Mouse (Mus musculus) right cerebral cortex, postnatal 10 days (tissue): Measurements from ENCODE around the gene Arnt.
"Not testable (repeated sequence)": the region's sequence is repeated elsewhere in the genome, so short reads cannot be mapped to it uniquely, and the experiment has no call there.

ENCODE experiments used
- DNase-seq, 2 experiments: peaks; one replicate each; pipeline ENCODE4 v3.0.0; 2021; ENCODE audit warnings: low spot score in 2 of 2

The Arnt gene

DNA sequence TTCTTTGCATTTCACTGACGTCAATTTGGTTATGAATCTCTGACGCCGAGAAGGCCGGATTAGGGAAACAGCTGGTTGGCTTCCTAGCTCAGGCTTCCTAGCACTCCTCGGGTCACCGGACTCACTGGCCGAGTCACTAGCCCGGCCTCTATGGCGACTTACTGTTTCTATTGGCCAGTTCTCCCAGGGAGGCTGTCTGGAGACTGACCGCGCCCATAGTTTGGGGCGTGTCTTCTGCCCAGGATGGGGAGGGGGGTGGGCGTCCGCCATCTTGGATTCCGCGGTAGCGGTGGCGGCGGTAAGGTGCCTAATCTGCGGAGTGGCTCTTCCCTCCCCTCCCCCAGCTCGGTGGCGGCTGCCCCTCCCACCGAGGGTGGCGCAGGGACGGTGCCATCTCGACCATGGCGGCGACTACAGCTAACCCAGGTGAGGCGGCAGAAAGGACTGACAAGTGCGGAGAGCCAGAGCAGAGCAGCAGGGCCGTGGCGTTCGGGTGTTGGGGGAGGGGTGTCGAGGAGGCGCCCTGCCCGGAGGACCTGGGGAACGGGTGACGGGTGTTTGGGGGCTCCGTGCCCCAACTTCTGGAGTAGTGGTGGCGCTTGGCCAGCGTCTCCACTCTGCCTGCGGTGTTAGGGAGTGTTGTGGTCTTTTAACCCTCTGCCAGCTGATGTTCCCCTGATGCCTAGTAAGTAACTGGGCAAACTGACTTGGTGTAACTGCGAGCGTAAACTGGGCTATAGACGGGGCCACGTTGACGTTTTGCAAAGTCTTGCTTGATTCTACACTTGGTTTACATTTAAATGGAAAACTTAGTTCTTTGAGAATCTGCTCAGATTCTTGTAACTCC is at the start of gene Arnt:
Arnt (plus strand) TSS at position 253 of the 847 bp plus-strand sequence.
- peak; percentile 92 to 95 for DNase-seq

DNA sequence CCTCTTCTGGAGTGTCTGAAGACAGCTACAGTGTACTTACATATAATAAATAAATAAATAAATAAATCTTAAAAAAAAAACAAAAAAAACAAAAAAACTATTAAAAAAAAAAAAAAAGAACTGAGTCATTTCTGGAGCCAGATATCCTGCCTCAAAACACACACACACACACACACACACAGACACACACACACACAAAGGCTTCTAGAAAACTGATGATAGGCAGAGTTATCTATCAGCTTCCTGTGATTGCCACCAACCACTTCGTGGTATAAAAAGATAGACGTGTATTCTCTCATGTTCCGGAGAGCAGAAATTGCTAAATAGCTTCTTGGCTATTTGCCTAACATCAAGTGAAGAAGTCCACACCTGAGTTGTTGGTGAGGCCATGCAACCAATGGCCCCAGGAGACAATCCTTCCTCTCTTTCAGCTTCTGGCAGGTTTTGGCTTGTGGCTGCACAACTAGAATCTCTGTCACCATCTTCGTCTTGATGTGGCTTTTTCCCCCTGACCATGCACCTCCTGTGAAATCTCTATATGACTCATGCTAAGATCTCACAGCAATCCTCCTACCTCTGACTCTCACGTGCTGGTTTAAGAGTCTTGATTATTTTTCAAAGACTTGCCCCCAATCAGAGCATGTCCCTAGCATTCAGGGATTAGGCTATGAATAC is 48.6 kb upstream of the Arnt start:
- DNase-seq: no peak

DNA sequence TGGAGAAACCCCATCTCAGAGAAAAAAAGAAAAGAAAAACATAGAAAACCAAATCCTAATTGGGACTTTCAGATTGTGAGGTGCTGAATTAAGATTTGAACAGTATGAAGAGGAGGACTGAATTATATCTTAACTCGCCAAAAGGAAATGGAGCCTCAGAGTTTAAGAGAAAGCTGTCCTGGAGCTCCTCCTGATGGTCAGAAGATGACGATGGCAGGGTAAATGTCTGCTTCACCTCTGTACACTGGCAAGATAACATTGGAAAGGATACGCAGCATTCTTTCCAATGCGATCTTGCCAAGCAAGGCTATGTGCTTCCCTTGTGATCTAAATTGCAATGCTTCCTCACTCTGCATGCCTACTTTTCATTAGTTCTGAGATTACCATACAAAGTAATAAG is 39.8 kb upstream of the Arnt start:
- no peak for DNase-seq

DNA sequence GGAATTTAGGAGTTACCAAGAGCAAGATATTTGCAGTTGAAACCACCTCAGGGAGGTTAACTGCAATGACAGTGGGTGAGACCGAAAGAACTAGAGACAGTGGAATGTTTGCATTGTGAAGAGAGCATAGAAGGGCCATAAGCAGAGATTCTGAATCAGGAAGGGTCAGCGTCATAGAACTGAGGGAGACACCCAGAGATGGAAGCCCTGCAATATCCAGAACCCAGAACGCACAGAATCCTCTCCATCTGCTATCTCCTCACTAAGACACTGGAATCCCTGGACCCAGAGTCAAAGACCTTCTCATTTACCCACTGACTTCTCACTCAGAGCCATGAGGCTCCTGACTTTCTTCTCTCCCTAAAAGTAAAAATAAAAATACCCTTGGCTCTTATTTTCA is 31.4 kb upstream of the Arnt start, which contains the start of gene 4930558C23Rik:
4930558C23Rik (minus strand) TSS at position 101 of the 400 bp plus-strand sequence.
- DNase-seq: no peak

DNA sequence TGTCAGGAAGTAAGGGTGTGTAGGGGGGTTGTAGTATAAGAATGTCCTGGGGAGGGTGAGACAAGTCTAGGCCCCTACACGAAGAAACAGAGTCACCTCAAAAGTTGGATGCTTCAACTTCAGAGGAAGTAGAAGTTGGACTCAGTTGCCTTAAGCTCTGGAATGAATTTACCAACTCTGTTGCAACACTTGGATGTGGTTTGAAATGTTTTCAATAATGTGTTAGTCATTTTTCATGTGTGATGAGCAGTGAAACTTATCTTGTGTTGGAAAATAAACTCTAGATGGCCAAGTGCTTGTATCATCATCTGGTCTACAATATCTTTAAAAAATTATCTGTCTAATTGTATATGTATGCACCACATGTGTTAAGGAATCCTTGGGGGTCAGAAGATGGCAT is 26.5 kb upstream of the Arnt start:
- no peak for DNase-seq

DNA sequence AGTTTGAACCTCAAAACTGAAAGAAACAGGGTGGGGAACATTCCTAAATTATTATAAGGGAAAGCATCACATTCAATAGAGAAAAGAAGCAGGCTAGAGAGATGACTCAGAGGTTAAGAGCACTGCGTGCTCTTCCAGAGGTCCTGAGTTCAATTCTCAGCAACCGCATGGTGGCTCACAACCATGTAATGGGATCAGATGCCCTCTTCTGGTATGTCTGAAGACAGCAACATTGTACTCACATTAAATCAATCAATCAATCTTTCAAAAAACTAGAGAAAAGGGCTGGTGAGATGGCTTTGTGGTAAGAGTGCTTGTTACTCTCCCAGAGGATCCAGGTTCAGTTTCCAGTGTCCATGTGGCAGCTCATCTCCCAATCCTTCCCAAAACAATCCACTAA is 25.3 kb upstream of the Arnt start:
- DNase-seq: no peak

DNA sequence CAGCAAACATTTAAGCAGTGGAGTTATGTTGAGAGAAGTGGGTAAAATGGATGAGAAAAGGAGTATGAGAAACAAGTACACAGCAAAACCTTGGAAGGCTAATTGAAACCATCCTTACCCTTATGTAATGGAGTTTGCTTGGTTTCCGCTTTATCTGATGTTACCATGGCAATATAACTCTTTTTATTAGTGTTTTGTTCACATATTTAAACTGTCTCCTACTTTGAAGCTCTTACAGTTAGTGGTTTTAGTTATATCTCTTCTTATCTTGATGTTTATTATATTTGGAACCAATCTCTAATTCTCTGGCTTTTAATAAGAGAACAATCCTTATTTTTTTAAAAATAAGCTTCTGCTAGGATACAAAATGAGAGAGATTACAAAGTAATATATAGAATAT is 21.9 kb upstream of the Arnt start:
- DNase-seq: no peak

DNA sequence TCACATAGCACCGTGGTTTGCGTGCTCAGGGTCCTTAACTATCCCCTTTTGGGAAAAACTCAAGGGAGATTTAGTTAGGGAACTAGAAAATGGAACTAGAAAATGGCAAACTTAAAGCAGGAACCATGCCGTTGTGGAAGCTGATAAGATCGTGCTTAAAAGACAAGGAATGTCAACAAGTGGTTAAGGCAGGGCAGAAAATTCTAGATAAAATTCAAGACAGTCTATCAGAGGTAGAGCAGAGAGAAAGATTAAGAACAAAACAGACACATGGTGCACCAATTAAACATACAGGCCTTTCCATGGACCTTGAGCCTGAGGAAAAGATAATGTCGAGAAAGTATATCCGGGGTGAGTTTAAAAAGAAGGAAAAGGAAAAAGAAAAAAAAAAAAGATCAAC is 16.3 kb upstream of the Arnt start:
- DNase-seq: no peak

DNA sequence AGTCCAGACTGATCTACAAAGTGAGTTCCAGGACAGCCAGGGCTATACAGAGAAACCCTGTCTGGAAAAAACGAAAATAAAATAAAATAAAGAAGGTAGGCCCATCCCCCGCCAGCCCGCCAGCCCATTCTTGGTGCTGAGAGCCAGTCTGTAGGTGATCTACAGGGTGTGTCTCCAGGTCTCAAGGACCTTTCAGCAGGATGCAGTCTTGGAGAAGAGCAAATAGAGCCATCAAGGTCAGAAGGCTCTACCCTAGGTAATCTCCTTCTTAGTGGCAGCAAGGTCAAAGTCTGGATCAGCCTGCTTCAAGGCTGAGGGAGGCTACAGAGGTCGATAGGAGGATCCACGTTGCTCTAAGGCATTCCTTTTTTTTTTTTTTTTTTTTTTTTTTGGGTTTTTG is 7.7 kb upstream of the Arnt start:
- DNase-seq: not testable (repeated sequence)

DNA sequence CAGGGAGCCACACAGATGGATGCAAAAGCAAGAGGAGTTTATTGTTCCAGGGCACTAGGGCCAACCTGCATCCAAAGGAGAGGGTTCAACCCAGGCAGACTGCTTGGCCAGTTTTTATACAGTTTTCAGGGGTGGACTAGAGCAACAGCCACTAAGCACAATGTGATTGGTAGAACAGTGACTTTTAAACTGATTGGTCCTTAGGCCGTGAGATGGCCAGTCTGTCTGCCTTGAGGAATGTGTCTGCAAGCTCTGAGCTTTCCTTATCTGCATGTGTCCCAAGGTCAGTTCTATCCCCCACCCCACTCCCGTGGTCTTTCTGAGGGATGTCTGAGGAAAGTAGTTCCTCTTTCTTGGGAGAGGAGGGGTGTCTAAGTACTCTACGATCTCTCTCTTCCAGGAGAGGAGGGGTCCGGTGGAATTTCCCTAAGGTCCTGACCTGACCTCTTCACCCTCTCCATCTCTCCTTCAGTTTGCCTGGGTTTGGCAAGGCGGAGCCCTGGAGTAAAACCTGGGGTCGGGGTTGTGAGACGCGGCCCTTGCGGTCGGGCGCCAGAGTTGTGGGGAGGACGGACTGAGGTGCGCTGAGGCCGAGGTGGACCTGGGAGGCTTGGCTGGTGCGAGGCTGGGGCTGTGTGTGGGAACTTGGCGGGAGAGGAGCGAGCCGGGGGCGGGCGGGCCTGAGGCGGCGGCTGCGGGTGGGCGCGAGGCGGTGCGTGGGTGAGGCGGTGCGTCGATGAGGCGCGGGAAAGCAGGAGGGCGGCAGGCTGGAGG is 6.9 kb upstream of the Arnt start:
- not testable (repeated sequence) for DNase-seq

DNA sequence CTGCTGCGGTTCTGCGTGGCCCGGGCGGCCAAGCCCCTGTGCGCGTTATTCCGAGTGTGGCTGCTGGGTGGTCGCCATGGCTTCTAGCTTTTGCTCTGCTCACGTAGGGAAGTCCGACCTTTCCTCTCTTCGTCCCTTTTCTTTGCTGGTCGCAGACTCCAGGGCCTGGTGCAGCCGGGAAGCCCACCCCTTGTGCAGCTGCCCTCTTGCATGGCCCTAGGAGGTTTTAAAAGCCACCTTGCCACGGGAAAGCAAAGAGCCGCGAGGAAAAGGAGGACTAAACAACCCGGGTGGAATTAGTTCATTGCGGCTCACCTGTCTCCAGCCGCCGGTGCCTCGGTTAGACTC is 6.3 kb upstream of the Arnt start:
- DNase-seq: peak; percentile 30 to 34

DNA sequence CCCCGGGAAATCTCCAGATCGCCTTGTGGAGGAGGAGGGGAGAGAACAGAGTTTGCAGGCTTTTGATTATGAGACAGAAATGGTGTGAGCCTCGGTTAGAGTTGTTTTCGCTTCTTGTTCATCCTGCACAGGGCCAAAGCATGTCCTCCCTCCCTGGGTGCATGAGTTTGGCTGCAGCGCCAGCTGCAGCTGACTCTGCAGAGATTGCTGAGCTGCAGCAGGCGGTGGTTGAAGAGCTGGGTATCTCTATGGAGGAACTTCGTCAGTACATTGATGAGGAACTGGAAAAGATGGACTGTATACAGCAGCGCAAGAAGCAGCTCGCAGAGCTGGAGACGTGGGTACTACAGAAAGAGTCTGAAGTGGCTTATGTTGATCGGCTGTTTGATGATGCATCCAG is 5.8 kb upstream of the Arnt start:
- not testable (repeated sequence) for DNase-seq

DNA sequence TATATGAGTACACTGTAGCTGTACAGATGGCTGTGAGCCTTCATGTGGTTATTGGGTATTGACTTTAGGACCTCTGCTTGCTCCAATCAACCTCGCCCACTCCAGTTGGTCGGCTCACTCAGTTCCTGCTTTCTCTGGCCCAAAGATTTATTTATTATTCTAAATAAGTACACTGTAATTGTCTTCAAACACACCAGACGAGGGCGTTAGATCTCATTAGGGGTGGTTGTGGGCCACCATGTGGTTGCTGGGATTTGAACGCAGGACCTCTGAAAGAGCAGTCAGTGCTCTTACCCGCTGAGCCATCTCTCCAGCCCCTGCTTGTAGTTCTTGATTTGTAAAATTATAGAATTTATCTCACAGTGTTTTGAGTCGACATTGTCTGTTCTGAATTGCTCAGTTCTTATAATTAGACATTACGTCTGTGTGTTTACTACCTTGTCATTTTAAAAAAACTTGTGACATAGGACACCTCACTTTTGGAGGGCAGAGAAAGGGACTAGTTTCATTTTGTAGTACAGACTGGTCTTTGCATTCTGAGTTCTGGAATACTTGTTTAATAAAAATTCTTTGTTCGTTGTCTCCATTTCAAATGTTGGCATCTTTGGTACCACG is 780 bp upstream of the Arnt start:
- no peak for DNase-seq

DNA sequence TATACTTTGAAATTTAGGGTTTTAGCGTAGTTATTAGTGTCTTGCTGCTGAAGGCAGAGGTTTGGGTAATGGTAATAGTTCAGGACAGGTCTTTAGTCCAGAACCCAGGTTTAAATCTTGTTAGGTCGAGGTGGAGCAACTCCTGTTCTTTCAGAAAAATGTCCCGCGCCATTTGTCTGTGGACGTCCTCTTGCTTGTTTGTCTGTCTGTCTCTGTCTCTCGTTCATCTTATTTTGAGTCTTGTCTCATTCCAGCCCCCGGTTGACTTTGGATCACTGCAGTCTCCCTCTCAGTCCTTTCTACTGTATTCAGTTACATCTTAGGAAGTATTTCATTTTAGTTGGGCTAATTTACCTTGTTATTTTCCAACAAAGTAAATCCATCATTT is 789 bp downstream of the Arnt start:
- DNase-seq: no peak

DNA sequence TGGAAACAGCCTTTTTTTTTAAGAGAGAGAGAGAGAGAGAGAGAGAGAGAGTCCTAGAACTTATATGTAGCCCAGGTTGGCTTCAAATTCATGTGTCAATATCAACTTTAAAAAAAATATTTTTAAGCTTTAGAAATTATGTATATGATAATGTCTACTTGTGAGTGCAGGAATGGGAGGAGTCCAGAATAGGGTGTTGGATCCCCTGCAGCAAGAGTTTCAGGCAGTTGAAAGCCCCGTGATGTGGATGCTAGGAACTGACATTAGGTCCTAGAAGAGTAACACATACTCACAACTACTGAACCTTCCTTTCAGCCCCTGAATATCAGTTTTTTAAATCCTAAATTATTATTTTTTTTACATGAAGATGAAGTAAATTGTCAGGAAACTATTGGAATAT is 1.4 kb downstream of the Arnt start:
- DNase-seq: no peak

DNA sequence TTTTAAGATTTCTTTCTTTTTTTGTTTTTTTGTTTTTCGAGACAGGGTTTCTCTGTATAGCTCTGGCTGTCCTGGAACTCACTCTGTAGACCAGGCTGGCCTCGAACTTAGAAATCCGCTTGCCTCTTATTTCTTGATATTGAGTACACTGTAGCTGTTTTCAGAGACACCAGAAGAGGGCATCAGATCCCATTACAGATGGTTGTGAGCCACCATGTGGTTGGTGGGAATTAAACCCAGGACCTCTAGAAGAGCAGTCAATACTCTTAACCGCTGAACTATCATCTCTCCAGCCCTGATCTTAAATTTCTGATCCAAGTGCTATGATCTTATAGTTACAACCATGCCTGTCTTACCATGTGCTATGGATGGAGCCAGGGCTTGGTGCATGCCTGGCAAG is 4.4 kb downstream of the Arnt start:
- not testable (repeated sequence) for DNase-seq

DNA sequence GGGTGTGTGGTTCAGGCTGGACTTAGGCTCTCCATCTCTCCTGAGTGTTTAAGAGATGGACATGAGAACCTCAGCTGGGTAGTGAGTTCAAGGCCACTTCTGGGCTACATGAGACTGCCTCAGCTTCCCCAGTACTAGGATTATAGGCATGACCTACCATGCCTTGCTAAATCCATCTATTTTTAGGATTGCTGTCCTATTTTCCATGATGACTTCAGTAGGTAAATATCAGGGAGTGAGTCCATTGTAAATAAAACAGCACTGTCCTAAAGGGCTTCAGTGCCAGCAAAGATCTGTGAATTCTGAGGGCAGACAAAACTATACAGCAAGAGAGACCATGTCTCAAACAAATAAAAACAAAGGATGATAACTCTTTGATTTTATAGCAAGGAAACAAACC is 5.5 kb downstream of the Arnt start:
- DNase-seq: no peak

DNA sequence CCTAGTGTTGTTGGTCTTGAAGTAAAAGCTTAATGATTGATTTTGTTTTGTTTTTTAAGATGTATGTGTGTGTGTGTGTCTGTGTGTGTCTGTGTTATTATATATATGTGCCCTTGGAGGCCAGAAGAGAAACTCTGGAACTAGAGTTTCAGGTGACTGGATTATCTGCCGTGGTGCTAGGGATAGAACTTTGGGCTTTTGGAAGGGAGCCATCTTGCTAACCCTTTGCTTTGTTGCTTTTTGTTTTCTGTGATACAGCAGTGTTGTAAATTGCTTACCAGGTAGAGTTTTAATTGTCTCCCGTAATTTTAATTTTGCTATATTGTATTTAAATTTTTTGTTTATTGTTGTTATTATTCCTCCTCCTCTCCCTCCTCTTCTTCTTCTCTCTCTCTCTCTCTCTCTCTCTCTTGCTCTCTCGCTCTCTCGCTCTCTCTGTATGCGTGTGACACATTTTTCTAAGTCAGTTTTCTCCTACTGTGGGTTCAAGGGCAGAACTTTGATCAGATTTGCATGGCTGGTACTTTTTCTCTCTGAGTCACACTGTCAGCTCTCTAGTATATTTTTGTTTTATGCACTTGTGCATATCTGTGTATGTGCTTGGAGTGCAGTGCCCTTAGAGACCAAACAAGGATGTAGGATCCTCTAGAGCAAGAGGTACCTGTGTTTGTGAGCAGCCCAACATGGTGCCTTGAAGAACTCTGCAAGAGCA is 8.4 kb downstream of the Arnt start:
- DNase-seq: no peak

DNA sequence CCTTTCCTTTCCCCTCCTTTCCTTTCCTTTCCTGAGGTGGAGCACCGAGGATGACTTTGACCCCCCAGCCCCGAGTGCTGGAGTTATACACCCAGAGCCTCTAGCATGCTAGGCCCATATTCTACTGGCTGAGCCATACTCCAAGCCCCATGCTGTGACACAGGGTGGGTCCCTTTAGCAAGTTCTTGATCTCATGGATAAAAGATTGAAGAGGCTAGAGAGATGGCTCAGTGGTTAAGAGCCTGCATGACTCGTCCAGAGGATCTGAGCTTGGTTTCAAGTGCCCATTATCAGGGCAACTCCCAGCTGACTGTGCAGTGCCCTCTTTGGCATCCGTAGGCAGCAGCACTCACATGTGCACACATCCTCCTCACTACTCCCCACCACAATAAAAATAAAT is 11.1 kb downstream of the Arnt start:
- DNase-seq: no peak

DNA sequence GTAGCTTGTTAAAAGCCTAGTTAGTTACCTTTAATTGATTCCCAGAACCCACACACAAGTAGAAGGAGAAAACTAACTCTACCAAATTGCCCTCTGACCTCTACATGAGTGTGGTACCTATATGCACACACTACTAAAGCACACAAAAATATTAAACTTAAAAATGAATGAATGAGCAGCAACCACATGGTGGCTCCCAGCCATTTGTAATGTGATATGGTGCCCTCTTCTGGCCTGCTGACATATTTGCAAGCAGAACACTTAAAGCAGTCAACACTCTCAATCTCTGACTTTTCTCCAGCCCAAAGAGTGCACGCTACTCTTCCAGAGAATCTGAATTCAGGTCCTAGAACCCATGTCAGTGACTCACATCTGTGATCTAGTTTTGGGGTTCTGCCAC is 16.2 kb downstream of the Arnt start:
- peak; percentile 51 to 65 for DNase-seq

DNA sequence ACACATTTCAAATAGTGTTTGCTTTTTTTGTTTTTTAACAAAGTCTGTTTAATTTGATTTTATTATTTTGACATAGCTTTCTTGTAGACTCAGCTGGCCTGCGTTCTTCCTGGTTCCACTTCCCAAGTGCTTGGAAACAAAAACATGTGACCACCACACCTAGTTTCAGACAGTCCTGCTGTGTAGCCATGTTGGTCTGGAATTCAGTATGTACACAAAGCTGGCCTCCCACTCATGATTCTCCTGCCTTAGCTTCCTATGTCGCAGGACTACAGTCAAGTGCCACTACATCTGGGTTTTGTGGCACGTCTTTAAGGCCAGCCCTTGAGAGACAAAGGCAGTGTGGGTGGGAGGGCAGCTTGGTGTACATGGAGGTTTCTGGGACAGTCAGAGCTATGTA is 16.7 kb downstream of the Arnt start:
- DNase-seq: no peak

DNA sequence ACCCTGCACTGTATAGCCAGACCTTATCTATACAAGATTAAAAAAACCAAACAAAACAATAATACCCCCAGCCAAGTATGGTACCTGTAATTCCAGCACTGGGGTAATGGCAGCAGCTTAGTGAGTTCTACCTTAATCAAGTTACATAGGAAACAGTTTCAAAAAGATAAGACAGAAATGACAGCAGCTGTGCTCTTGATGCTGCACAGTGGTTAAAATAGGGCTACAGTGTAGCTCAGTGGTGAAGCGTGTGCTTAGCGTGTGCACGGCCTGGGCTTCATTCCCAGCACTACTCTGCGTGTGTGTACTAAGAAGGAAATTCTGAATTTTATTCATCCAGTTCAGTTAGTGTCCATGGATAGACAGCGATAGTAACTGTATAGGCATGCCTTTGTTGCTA is 22.2 kb downstream of the Arnt start:
- no peak for DNase-seq
